In the genomic region with DNA sequence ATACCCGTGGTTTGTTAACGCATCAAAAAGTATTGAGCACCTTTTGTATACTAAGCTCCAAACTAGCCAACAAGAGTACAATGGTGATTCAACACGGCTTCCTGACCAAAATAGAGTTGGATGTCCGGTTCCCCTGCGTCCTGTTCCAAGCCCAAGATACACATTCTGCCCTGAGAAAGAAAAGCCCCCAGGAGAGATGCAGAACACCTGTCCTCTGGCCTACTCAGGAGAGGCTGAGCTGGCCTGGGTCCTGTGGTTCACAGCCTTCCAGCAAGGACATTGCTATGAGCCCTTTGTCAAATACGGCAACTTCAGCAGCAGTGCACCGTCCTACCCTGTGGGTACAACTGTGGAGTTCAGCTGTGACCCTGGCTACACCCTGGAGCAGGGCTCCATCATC, we compare ENCODE assay signal across 29 mouse cellular contexts. TPM values are rescaled to one million over a fixed set of nuclear protein-coding genes. Genes with fewer than 3 reads are reported as not detected.
DNase-seq lines count a peak whose midpoint lies in the region; ATAC-seq and TF ChIP-seq lines count a peak whose summit lies in the region.
"Had no signal": no experiment of that assay in that cellular context is flagged by ENCODE, and none has a peak within 500 bp of the region (broad histone marks: within the 10 kb centered on the region; RNA-seq: fewer than 3 reads in every experiment).

No protein-coding gene starts in this region.

- H3K36me3 ChIP-seq in heart, embryonic 12.5 days = no peaks in the 10 kb centered on the region
- no peaks in the 10 kb centered on the region for H3K36me3 ChIP-seq in heart, embryonic 10.5 days
- H3K36me3 ChIP-seq in midbrain, embryonic 13.5 days = peaks cover 59% of the 10 kb centered on the region
- H3K36me3 ChIP-seq in midbrain, embryonic 11.5 days (ENCODE audit: control insufficient read depth, insufficient read depth, low read length) = no peaks in the 10 kb centered on the region
- H3K36me3 ChIP-seq: embryonic facial prominence, embryonic 10.5 days; embryonic facial prominence, embryonic 13.5 days; heart, embryonic 15.5 days had no signal

- H3K27me3 ChIP-seq in heart, embryonic 12.5 days (replicated peaks) = peaks cover 74% of the 10 kb centered on the region
- H3K27me3 ChIP-seq in heart, embryonic 10.5 days (ENCODE audit: insufficient read depth, poor library complexity, severe bottlenecking) = peaks cover 72% of the 10 kb centered on the region
- peaks cover 42% of the 10 kb centered on the region for H3K27me3 ChIP-seq in midbrain, embryonic 13.5 days
- H3K27me3 ChIP-seq in midbrain, embryonic 11.5 days (ENCODE audit: control insufficient read depth, insufficient read depth, low read length) = no peaks in the 10 kb centered on the region

- no peak for TF ChIP-seq CTCF in gastrocnemius, adult 2 months (IDR thresholded peaks at IDR 0.05)

- H3K9me3 ChIP-seq in heart, embryonic 12.5 days (replicated peaks) = no peaks in the 10 kb centered on the region
- no peaks in the 10 kb centered on the region for H3K9me3 ChIP-seq in heart, embryonic 10.5 days
- H3K9me3 ChIP-seq in midbrain, embryonic 13.5 days = no peaks in the 10 kb centered on the region
- no peaks in the 10 kb centered on the region for H3K9me3 ChIP-seq in midbrain, embryonic 11.5 days (ENCODE audit: control insufficient read depth, low read length)
- H3K9me3 ChIP-seq: embryonic facial prominence, embryonic 10.5 days; embryonic facial prominence, embryonic 13.5 days; heart, embryonic 15.5 days had no signal

- peak; percentile 29 for DNase-seq in cerebellum, adult 9-11 months
- DNase-seq in gastrocnemius, adult 2 months = no peak
- no peak for DNase-seq in gastrocnemius, adult 18-20 months (ENCODE audit: low spot score)
- no peak for DNase-seq in heart, embryonic 10.5 days (ENCODE audit: low spot score)
- no peak for DNase-seq in midbrain, embryonic 11.5 days (ENCODE audit: low spot score, missing footprints)
- DNase-seq: adrenal gland, postnatal 10 days; cerebellum, adult 9-10 months; embryo, embryonic 11 days; forebrain, postnatal 0 days; gastrocnemius, postnatal 10 days; gastrocnemius, postnatal 36 days; heart, postnatal 14 days; heart, postnatal 4 days; kidney, adult 18-20 months had no signal

- peak overlapping the region; percentile 48 for H3K27ac ChIP-seq in gastrocnemius, adult 2 months
- H3K27ac ChIP-seq in heart, embryonic 12.5 days (ENCODE audit: poor library complexity, severe bottlenecking) = no peak overlapping the region
- H3K27ac ChIP-seq in heart, embryonic 10.5 days = no peak overlapping the region
- H3K27ac ChIP-seq in midbrain, embryonic 13.5 days = no peak overlapping the region
- H3K27ac ChIP-seq in midbrain, embryonic 11.5 days (ENCODE audit: low read depth, low read length) = no peak overlapping the region
- H3K27ac ChIP-seq: embryonic facial prominence, embryonic 10.5 days; embryonic facial prominence, embryonic 13.5 days; heart, embryonic 15.5 days; hindbrain, embryonic 14.5 days; hindbrain, postnatal 0 days had no signal

- intact Hi-C loops in gastrocnemius, adult 2 months (cut with DNase I) = no loop called here

- H3K4me2 ChIP-seq in heart, embryonic 12.5 days = no peak overlapping the region
- no peak overlapping the region for H3K4me2 ChIP-seq in midbrain, embryonic 13.5 days (replicated peaks)
- H3K4me2 ChIP-seq in midbrain, embryonic 11.5 days = no peak overlapping the region
- H3K4me2 ChIP-seq: embryonic facial prominence, embryonic 13.5 days; heart, embryonic 11.5 days; heart, embryonic 15.5 days; hindbrain, embryonic 14.5 days had no signal

- no peak for ATAC-seq in cerebellum, adult (ENCODE audit: insufficient number of reproducible peaks, low FRiP score, low TSS enrichment)
- 0 out of 2 replicates have a peak, but pooled peaks have one; percentile 8 for ATAC-seq in heart, embryonic 12.5 days (ENCODE audit: insufficient number of reproducible peaks, low FRiP score)
- no peak for ATAC-seq in midbrain, embryonic 13.5 days
- ATAC-seq in midbrain, embryonic 11.5 days (ENCODE audit: low FRiP score) = no peak
- ATAC-seq: activated CD4-positive, CD25-positive, alpha-beta regulatory T cell, adult 4 months; forebrain, embryonic 14.5 days; forebrain, postnatal 0 days; hindbrain, postnatal 0 days; inflammation-experienced regulatory T-cells, adult 6 months; intestine, embryonic 16.5 days had no signal

- H3K9ac ChIP-seq in heart, embryonic 12.5 days = no peak overlapping the region
- 0 out of 2 replicates have a peak overlapping the region, but pooled peaks have one; percentile 12 for H3K9ac ChIP-seq in midbrain, embryonic 13.5 days (replicated peaks)
- no peak overlapping the region for H3K9ac ChIP-seq in midbrain, embryonic 11.5 days (ENCODE audit: low read length)
- H3K9ac ChIP-seq: embryonic facial prominence, embryonic 13.5 days; forebrain, postnatal 0 days; heart, embryonic 15.5 days; hindbrain, embryonic 14.5 days had no signal

- no peaks in the 10 kb centered on the region for H3K4me1 ChIP-seq in heart, embryonic 12.5 days (replicated peaks)
- H3K4me1 ChIP-seq in heart, embryonic 10.5 days = peaks cover 5% of the 10 kb centered on the region; the same call in 1 of the 2 replicates
- no peaks in the 10 kb centered on the region for H3K4me1 ChIP-seq in midbrain, embryonic 13.5 days (replicated peaks)
- H3K4me1 ChIP-seq in midbrain, embryonic 11.5 days (ENCODE audit: control insufficient read depth, insufficient read depth, low read length) = no peaks in the 10 kb centered on the region
- H3K4me1 ChIP-seq: embryonic facial prominence, embryonic 13.5 days; heart, embryonic 15.5 days had no signal

- peak overlapping the region; percentile 49 for H3K4me3 ChIP-seq in gastrocnemius, adult 2 months
- no peak overlapping the region for H3K4me3 ChIP-seq in heart, embryonic 12.5 days
- no peak overlapping the region for H3K4me3 ChIP-seq in heart, embryonic 10.5 days
- no peak overlapping the region for H3K4me3 ChIP-seq in midbrain, embryonic 13.5 days (replicated peaks)
- H3K4me3 ChIP-seq in midbrain, embryonic 11.5 days (ENCODE audit: low read depth, low read length) = no peak overlapping the region
- H3K4me3 ChIP-seq: embryonic facial prominence, embryonic 10.5 days; embryonic facial prominence, embryonic 13.5 days; erythroblast, embryonic 14.5 days; heart, embryonic 15.5 days had no signal

- 75% methylated on average over 7 of the region's 7 CpGs for WGBS in heart, embryonic 12.5 days
- WGBS in heart, embryonic 10.5 days = 81% methylated on average over 7 of the region's 7 CpGs
- 89% methylated on average over 7 of the region's 7 CpGs for WGBS in midbrain, embryonic 13.5 days
- 92% methylated on average over 7 of the region's 7 CpGs for WGBS in midbrain, embryonic 11.5 days

RNA-seq across cellular contexts. Expression of gene Phf12, which starts 9.0 kb away (rescaled TPM):
- total RNA-seq in gastrocnemius, adult 2 months (2021) = 10 to 100 TPM; 15.0 to 15.8 TPM
- 10 to 100 TPM; 13.9 to 14.3 TPM for total RNA-seq in gastrocnemius, adult 18-20 months (2021)
- polyA plus RNA-seq in heart, embryonic 12.5 days (2016; fragmentation: Nextera tagmentation; extraction: Ambion mirVana) = 17.0 and 17.7 TPM in 2 replicates
- polyA plus RNA-seq in heart, embryonic 10.5 days (2016; fragmentation: Nextera tagmentation; extraction: Ambion mirVana) = 13.2 and 20.0 TPM in 2 replicates
- polyA plus RNA-seq in midbrain, embryonic 13.5 days (2015; fragmentation: Nextera tagmentation; extraction: Ambion mirVana) = 22.7 and 22.8 TPM in 2 replicates
- 15.5 and 18.0 TPM in 2 replicates for polyA plus RNA-seq in midbrain, embryonic 11.5 days (2014; fragmentation: Nextera tagmentation; extraction: Ambion mirVana)

RNA-seq across cellular contexts. Expression of gene Sez6, which starts 42.9 kb away (rescaled TPM):
- total RNA-seq in gastrocnemius, adult 2 months (2021) = under 1 TPM in 1 of 2 experiments, not detected in 1; 0.25 TPM
- under 1 TPM; 0.12 to 0.16 TPM for total RNA-seq in gastrocnemius, adult 18-20 months (2021)
- polyA plus RNA-seq in heart, embryonic 12.5 days (2016; fragmentation: Nextera tagmentation; extraction: Ambion mirVana) = 0.18 TPM in 1 of 2 replicates, not detected in the other
- 0.05 and 0.30 TPM in 2 replicates for polyA plus RNA-seq in heart, embryonic 10.5 days (2016; fragmentation: Nextera tagmentation; extraction: Ambion mirVana)
- polyA plus RNA-seq in midbrain, embryonic 13.5 days (2015; fragmentation: Nextera tagmentation; extraction: Ambion mirVana) = 118 TPM in 2 replicates
- polyA plus RNA-seq in midbrain, embryonic 11.5 days (2014; fragmentation: Nextera tagmentation; extraction: Ambion mirVana) = 7.2 and 8.6 TPM in 2 replicates
- total RNA-seq: granulocyte monocyte progenitor cell, adult 5-6 weeks had no signal
- polyA plus RNA-seq: erythroblast, embryonic 14.5 days had no signal

RNA-seq across cellular contexts. Expression of gene Dhrs13, which starts 58.6 kb away (rescaled TPM):
- 1 to 10 TPM in 1 of 2 experiments, under 1 TPM in 1; 0.74 to 1.1 TPM for total RNA-seq in gastrocnemius, adult 2 months (2021)
- under 1 TPM; 0.80 to 0.97 TPM for total RNA-seq in gastrocnemius, adult 18-20 months (2021)
- 15.3 and 15.8 TPM in 2 replicates for polyA plus RNA-seq in heart, embryonic 12.5 days (2016; fragmentation: Nextera tagmentation; extraction: Ambion mirVana)
- polyA plus RNA-seq in heart, embryonic 10.5 days (2016; fragmentation: Nextera tagmentation; extraction: Ambion mirVana) = 14.6 and 16.5 TPM in 2 replicates
- 31.6 and 32.4 TPM in 2 replicates for polyA plus RNA-seq in midbrain, embryonic 13.5 days (2015; fragmentation: Nextera tagmentation; extraction: Ambion mirVana)
- polyA plus RNA-seq in midbrain, embryonic 11.5 days (2014; fragmentation: Nextera tagmentation; extraction: Ambion mirVana) = 17.4 and 18.0 TPM in 2 replicates

Comparison
In these comparisons a context has a peak if more than half of its experiments do, and no peak if none do; other contexts are left out.
1. RNA of gene Sez6, which starts 42.9 kb away (polyA plus RNA-seq): 118 TPM in midbrain, embryonic 13.5 days; 7.2 to 8.6 TPM in midbrain, embryonic 11.5 days, 0.05 to 0.30 TPM in heart, embryonic 10.5 days and 0.18 TPM in heart, embryonic 12.5 days; every median in the first group is over 10 times any median in the second.